Mouse (Mus musculus) neural tube, embryonic 12.5 days (tissue): Measurements from ENCODE around the gene Rundc3b. TPM values are rescaled to one million over a fixed set of nuclear protein-coding genes. Genes with fewer than 3 reads are reported as not detected.

ENCODE experiments used
- ATAC-seq: fragments of 200-750 bp; cut with Nextera tagmentation; 2 replicates; pipeline ENCODE4 v1.8.0; 2017; ENCODE audit warnings: low read depth, mild to moderate bottlenecking, moderate TSS enrichment, moderate library complexity; ENCODE audit not compliant: low FRiP score
- H3K27ac ChIP-seq: fragments of 300-500 bp; sonication (generic); 2 replicates; pipeline ENCODE4 v1.5.1; 2016
- H3K27me3 ChIP-seq: fragments of 300-500 bp; sonication (generic); replicated peaks from 2 replicates; pipeline ENCODE4 v1.6.1; 2016; ENCODE audit warnings: mild to moderate bottlenecking
- H3K36me3 ChIP-seq: fragments of 300-500 bp; sonication (generic); 2 replicates; pipeline ENCODE4 v1.6.1; 2016; ENCODE audit warnings: mild to moderate bottlenecking
- H3K4me1 ChIP-seq: fragments of 300-500 bp; sonication (generic); 2 replicates; pipeline ENCODE4 v1.6.1; 2016
- H3K4me2 ChIP-seq: fragments of 300-500 bp; sonication (generic); replicated peaks from 2 replicates; pipeline ENCODE4 v1.6.1; 2016; ENCODE audit warnings: mild to moderate bottlenecking
- H3K4me3 ChIP-seq: fragments of 300-500 bp; sonication (generic); 2 replicates; pipeline ENCODE4 v1.5.1; 2016
- H3K9ac ChIP-seq: fragments of 300-500 bp; sonication (generic); 2 replicates; pipeline ENCODE4 v1.6.1; 2016; ENCODE audit warnings: mild to moderate bottlenecking
- H3K9me3 ChIP-seq: fragments of 300-500 bp; sonication (generic); 2 replicates; pipeline ENCODE4 v1.6.1; 2016; ENCODE audit warnings: mild to moderate bottlenecking
- polyA plus RNA-seq: library from polyadenylated mRNA; unstranded; fragments of >200 nt; fragmentation: Nextera tagmentation; extraction: Ambion mirVana; gene quantifications from 2 replicates; pipeline ENCODE4 v1.2.1, GENCODE M21; 2016

Rundc3b gene
- polyA plus RNA-seq, 1 experiment from 2014 or later, result 30.2 TPM

DNA sequence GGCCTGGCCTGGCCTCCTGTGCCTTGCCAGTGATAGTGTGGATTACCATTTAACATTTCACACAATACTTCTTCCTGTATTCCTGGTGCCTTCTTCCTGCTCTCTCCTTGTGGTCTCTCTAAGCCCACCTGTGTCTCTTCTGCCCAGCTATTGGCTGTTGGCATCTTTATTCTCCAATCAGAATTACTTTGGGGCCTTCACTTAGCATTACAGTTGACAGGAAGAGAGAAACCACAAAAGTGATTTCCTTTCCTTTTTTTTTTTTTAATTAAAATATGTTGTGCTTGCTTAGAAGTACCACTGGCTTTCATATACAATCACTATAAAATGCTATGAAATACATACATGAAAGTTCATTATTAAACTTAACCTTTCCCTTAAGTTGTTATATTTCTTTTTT, 167.2 kb downstream of the Rundc3b start:
- no peak for ATAC-seq
- no peaks in the 10 kb centered on the region for H3K9me3 ChIP-seq
- peaks cover 7% of the 10 kb centered on the region; the same call in 1 of the 2 replicates for H3K36me3 ChIP-seq
- no peak overlapping the region for H3K4me3 ChIP-seq
- no peak overlapping the region for H3K27ac ChIP-seq
- H3K27me3 ChIP-seq, result no peaks in the 10 kb centered on the region
- H3K9ac ChIP-seq, result no peak overlapping the region
- no peaks in the 10 kb centered on the region for H3K4me1 ChIP-seq
- no peak overlapping the region for H3K4me2 ChIP-seq

Other genes with a start within 250 kb of the Rundc3b start
- gene Dbf4, start 200.2 kb downstream of the Rundc3b start, polyA plus RNA-seq, result 42.0 and 43.5 TPM in 2 replicates
- 9.6 and 9.9 TPM in 2 replicates for gene Slc25a40, start 200.1 kb downstream of the Rundc3b start, polyA plus RNA-seq
- 0.86 and 1.1 TPM in 2 replicates for gene Abcb1a, start 37.1 kb upstream of the Rundc3b start, polyA plus RNA-seq
- gene Abcb1b, start 175.2 kb upstream of the Rundc3b start, polyA plus RNA-seq, result 0.74 and 0.89 TPM in 2 replicates